Mouse (Mus musculus) E14TG2a.4 (cell line): Measurements from ENCODE around the gene Myrip.

Experiments used
- CTCF ChIP-seq: conservative IDR thresholded peaks from 2 replicates; pipeline ENCODE4 v1.5.1; 2014; ENCODE audit warnings: low read length
- NANOG ChIP-seq: IDR thresholded peaks from 2 replicates; pipeline ENCODE4 v1.6.1; 2014; ENCODE audit warnings: borderline replicate concordance, low read length, mixed read lengths

DNA sequence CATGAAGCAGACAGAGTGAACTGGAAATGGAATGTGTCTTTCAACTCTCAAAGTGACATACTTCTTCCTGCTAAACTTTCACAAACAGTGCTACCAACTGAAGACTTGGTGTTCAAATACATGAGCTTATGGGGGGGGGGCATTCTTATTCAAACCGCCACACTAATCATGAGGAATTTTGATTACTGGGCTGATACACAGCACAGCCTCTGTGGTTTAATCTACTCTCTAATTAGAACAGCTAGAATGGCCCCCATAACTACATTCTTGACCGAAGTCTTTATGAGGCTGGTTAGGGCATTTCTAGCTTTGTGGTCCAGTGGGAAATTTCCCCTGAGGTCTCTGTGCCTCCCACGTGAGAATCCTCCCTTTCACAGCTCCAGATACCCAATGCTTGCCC, 13.9 kb downstream of the Myrip start:
- TF ChIP-seq CTCF (no peak), NANOG (no peak)
